Mouse (Mus musculus): ENCODE results near the gene Olfr1396. TPM values are rescaled to one million over a fixed set of nuclear protein-coding genes. Genes with fewer than 3 reads are reported as not detected.

The Olfr1396 gene
- polyA plus RNA-seq, 1 experiment: not detected

GRCm38 (mm10) chr11:49100409-49100808 is 14.3 kb downstream of the Olfr1396 start:
- TF ChIP-seq CTCF (IDR thresholded peaks at IDR 0.05; ENCODE audit: borderline replicate concordance, insufficient read depth, low read depth, low read length) (no peak), POLR2A (IDR thresholded peaks at IDR 0.05; ENCODE audit: borderline replicate concordance, insufficient read depth, low read length) (no peak)
- Histone ChIP-seq H3K4me1 (ENCODE audit: control insufficient read depth, insufficient read depth, low read length) (no peaks in the 10 kb centered on the region), H3K4me3 (replicated peaks; ENCODE audit: insufficient read depth, low read depth, low read length) (no peak overlapping the region), H3K27me3 (ENCODE audit: control insufficient read depth, insufficient read depth, low read length) (no peaks in the 10 kb centered on the region), H3K27ac (ENCODE audit: insufficient read depth, low read length) (no peak overlapping the region)
- 80% methylated on average over 3 of the region's 3 CpGs for WGBS
- DNase-seq: no peak

GRCm38 (mm10) chr11:49095367-49095766 is 19.3 kb downstream of the Olfr1396 start:
- DNase-seq: no peak
- no peaks in the 10 kb centered on the region for H3K4me1 ChIP-seq (ENCODE audit: control insufficient read depth, insufficient read depth, low read length)
- H3K27ac ChIP-seq (ENCODE audit: insufficient read depth, low read length): no peak overlapping the region
- WGBS: 68% methylated on average over 4 of the region's 4 CpGs
- TF ChIP-seq POLR2A (IDR thresholded peaks at IDR 0.05; ENCODE audit: borderline replicate concordance, insufficient read depth, low read length): no peak
- no peak for TF ChIP-seq CTCF (IDR thresholded peaks at IDR 0.05; ENCODE audit: borderline replicate concordance, insufficient read depth, low read depth, low read length)
- H3K4me3 ChIP-seq (replicated peaks; ENCODE audit: insufficient read depth, low read depth, low read length): no peak overlapping the region
- H3K27me3 ChIP-seq (ENCODE audit: control insufficient read depth, insufficient read depth, low read length): no peaks in the 10 kb centered on the region

- no peak for TF ChIP-seq CTCF (IDR thresholded peaks at IDR 0.05; ENCODE audit: borderline replicate concordance, insufficient read depth, low read depth, low read length)
- no peak for TF ChIP-seq POLR2A (IDR thresholded peaks at IDR 0.05; ENCODE audit: borderline replicate concordance, insufficient read depth, low read length)
- 87% methylated on average over 6 of the region's 6 CpGs for WGBS
Measured at GRCm38 (mm10) chr11:49093861-49094660, 20.6 kb downstream of the Olfr1396 start.

GRCm38 (mm10) chr11:49092786-49093185 is 21.9 kb downstream of the Olfr1396 start:
- H3K4me3 ChIP-seq (replicated peaks; ENCODE audit: insufficient read depth, low read depth, low read length): no peak overlapping the region
- no peak for DNase-seq
- no peaks in the 10 kb centered on the region for H3K27me3 ChIP-seq (ENCODE audit: control insufficient read depth, insufficient read depth, low read length)
- H3K4me1 ChIP-seq (ENCODE audit: control insufficient read depth, insufficient read depth, low read length): no peaks in the 10 kb centered on the region
- TF ChIP-seq POLR2A (IDR thresholded peaks at IDR 0.05; ENCODE audit: borderline replicate concordance, insufficient read depth, low read length) (no peak), CTCF (IDR thresholded peaks at IDR 0.05; ENCODE audit: borderline replicate concordance, insufficient read depth, low read depth, low read length) (no peak)
- H3K27ac ChIP-seq (ENCODE audit: insufficient read depth, low read length): no peak overlapping the region
- WGBS: 92% methylated on average over 2 of the region's 2 CpGs

More at GRCm38 (mm10) chr11:49093861-49094660, 20.6 kb downstream of the Olfr1396 start:
- Histone ChIP-seq H3K4me3 (replicated peaks; ENCODE audit: insufficient read depth, low read depth, low read length) (no peak overlapping the region), H3K27me3 (ENCODE audit: control insufficient read depth, insufficient read depth, low read length) (no peaks in the 10 kb centered on the region), H3K27ac (ENCODE audit: insufficient read depth, low read length) (no peak overlapping the region), H3K4me1 (ENCODE audit: control insufficient read depth, insufficient read depth, low read length) (no peaks in the 10 kb centered on the region)
- DNase-seq: no peak

- H3K4me3 ChIP-seq (replicated peaks; ENCODE audit: insufficient read depth, low read depth, low read length): no peak overlapping the region
- 100% methylated on average over 1 of the region's 1 CpGs for WGBS
- no peak overlapping the region for H3K27ac ChIP-seq (ENCODE audit: insufficient read depth, low read length)
- no peaks in the 10 kb centered on the region for H3K27me3 ChIP-seq (ENCODE audit: control insufficient read depth, insufficient read depth, low read length)
- DNase-seq: no peak
- TF ChIP-seq CTCF (IDR thresholded peaks at IDR 0.05; ENCODE audit: borderline replicate concordance, insufficient read depth, low read depth, low read length) (no peak), POLR2A (IDR thresholded peaks at IDR 0.05; ENCODE audit: borderline replicate concordance, insufficient read depth, low read length) (no peak)
- H3K4me1 ChIP-seq (ENCODE audit: control insufficient read depth, insufficient read depth, low read length): no peaks in the 10 kb centered on the region
Measured at GRCm38 (mm10) chr11:49092053-49092586, 22.6 kb downstream of the Olfr1396 start.

GRCm38 (mm10) chr11:49091171-49091570 is 23.5 kb downstream of the Olfr1396 start:
- TF ChIP-seq POLR2A (IDR thresholded peaks at IDR 0.05; ENCODE audit: borderline replicate concordance, insufficient read depth, low read length) (no peak), CTCF (IDR thresholded peaks at IDR 0.05; ENCODE audit: borderline replicate concordance, insufficient read depth, low read depth, low read length) (no peak)
- WGBS: 81% methylated on average over 4 of the region's 4 CpGs

GRCm38 (mm10) chr11:49090551-49090950 is 24.1 kb downstream of the Olfr1396 start:
- Histone ChIP-seq H3K4me1 (ENCODE audit: control insufficient read depth, insufficient read depth, low read length) (no peaks in the 10 kb centered on the region), H3K4me3 (replicated peaks; ENCODE audit: insufficient read depth, low read depth, low read length) (no peak overlapping the region), H3K27me3 (ENCODE audit: control insufficient read depth, insufficient read depth, low read length) (no peaks in the 10 kb centered on the region), H3K27ac (ENCODE audit: insufficient read depth, low read length) (no peak overlapping the region)
- DNase-seq: no peak
- TF ChIP-seq POLR2A (IDR thresholded peaks at IDR 0.05; ENCODE audit: borderline replicate concordance, insufficient read depth, low read length) (no peak), CTCF (IDR thresholded peaks at IDR 0.05; ENCODE audit: borderline replicate concordance, insufficient read depth, low read depth, low read length) (no peak)
- WGBS: 87% methylated on average over 5 of the region's 5 CpGs

More at GRCm38 (mm10) chr11:49091171-49091570, 23.5 kb downstream of the Olfr1396 start:
- no peak overlapping the region for H3K27ac ChIP-seq (ENCODE audit: insufficient read depth, low read length)
- no peaks in the 10 kb centered on the region for H3K4me1 ChIP-seq (ENCODE audit: control insufficient read depth, insufficient read depth, low read length)
- no peaks in the 10 kb centered on the region for H3K27me3 ChIP-seq (ENCODE audit: control insufficient read depth, insufficient read depth, low read length)
- H3K4me3 ChIP-seq (replicated peaks; ENCODE audit: insufficient read depth, low read depth, low read length): no peak overlapping the region
- no peak for DNase-seq
